Mouse (Mus musculus) adrenal gland, postnatal 10 days (tissue): ENCODE results near the gene Lingo1. TPM values are rescaled to one million over a fixed set of nuclear protein-coding genes. Genes with fewer than 3 reads are reported as not detected.

Experiments
- DNase-seq: peaks from one replicate; pipeline ENCODE4 v3.0.0; 2021; ENCODE audit warnings: mixed read lengths
- total RNA-seq, 2 experiments: library from RNA; stranded (reverse); gene quantifications; 2 replicates each; pipeline ENCODE4 v1.2.3; 2021

Gene Lingo1
- total RNA-seq, 2 experiments from 2014 or later, result 2.6 to 5.1 TPM

GRCm38 (mm10) chr9:56727703-56728684, 68.3 kb downstream of the Lingo1 start:
- DNase-seq, result peak; percentile 79

DNA sequence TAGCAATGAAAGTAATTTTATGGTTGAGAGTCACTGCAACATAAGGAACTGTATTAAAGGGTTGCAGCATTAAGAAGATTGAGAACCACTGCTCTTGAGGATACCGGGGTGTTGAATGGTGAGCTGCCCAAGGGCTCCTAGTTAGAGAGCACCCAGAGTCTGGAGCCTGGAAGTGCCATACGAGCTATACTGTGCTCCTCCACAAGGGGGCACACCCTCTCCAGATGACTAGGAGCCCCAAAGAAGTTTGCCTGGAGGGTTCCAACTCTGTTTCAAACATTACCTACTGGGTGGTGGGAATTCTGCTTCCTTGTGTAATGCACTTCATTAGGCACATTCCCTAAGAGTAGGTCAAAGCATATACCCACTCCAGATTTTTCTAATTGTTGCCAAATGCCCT, 70.5 kb downstream of the Lingo1 start:
- peak; percentile 82 for DNase-seq

- no peak for DNase-seq
Observed at GRCm38 (mm10) chr9:56722089-56722825, 74.0 kb downstream of the Lingo1 start.

- DNase-seq, result no peak
Observed at GRCm38 (mm10) chr9:56718984-56719383, 77.3 kb downstream of the Lingo1 start.

- DNase-seq, result no peak
Observed at GRCm38 (mm10) chr9:56716565-56716964, 79.7 kb downstream of the Lingo1 start.

DNA sequence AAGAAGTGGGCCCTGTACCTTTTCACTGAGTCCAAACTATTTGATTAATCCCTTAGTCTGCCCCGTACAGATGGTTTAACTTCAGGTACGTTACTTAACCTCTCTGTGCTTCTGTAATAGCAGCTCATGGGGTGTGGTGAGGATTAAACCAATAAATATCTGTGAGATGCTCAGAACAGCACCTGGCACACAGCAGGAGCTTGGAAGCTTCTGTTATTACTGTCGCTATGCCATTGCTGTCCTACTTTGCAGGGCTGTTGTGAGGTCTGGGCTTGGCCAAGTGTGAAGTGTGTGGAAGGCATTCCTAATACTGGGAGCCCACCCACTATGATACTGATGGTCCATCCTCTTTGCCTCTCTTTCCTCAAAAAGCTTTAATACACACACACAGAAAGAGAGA, 80.2 kb downstream of the Lingo1 start:
- DNase-seq, result no peak

- no peak for DNase-seq
Observed at GRCm38 (mm10) chr9:56714391-56714790, 81.9 kb downstream of the Lingo1 start.

DNA sequence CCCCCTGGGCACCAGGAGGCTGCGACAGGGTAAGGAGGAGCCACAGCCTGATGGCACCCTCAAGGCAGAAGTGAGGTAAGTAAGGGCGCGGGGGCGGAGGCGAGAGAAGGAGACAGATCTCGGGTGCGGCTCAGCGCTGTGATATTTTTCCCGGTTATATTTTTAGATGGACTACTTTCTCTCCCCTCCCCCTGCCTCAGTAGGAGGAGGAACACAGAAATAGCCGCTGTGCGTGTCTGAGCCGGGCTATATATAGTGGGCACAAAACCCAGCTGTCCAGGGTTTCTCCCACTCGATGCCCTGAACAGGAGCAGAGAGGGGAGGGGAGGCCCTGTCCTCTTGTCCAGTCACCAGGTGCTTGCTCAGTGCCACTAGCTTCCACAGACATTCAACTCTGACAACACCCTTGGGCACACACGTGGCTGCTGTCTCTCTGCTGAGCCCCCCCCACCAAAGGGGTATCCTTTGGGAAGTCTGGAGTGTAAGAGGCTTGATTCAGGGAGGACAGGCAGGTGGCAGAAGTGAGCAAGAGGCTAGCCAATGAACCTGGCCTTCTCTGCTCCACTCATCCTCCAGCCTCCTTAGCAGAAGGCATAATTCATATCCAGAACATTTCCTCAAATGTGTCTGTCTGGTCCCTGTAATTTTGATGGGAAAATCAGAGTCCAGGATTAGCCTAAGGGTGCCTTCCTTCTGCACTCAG, 83.5 kb downstream of the Lingo1 start:
- no peak for DNase-seq

DNA sequence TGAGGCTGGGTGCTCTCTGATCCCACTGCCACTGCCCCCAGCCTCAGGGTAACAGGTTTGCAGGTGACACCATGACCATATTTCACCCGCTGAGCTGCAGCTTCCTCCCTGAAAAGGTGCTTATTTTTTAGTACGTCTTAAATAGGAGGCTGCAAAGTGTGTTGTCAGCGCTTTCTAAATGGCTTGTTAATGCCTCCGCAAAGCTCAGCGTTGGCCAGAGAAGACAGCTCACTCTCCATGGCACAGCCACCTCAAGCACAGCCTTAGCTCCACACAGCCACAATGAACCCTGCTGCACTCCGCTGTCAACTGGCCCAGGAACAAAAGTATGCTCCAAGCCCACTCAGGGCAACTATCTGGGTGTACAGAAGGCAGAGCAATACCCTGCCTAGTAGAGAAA, 85.3 kb downstream of the Lingo1 start:
- no peak for DNase-seq

DNA sequence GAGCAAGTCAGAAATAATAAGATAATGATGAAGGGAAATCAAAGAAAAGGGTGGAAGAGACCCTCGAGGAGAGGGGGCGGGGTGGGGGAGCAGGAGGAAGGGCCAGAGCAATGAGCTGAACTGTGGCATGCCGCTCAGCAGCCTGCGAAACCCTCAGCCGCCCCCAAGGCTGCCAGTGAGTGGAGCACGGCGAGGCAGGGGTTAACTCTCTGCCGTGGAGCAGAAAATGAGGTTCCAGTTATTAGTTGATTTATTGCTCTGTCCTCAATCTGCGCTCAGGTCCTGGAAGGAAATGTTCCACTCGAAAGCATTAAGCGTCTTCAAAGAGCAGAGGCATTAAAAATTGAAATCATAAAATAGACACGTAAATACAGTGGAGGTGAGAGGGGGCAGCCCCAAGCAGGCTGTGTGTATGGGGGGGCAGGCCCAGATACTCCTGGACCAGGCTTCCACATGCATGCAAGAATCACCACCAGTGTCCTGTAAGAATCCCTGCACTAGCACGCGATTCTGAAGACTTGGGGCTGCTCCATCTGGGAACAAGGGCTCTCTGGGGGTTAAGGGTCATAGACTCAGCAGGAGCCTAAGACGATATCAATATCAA, 89.7 kb downstream of the Lingo1 start:
- no peak for DNase-seq

GRCm38 (mm10) chr9:56701394-56701793, 94.9 kb downstream of the Lingo1 start:
- peak; percentile 76 for DNase-seq

- DNase-seq, result no peak
Observed at GRCm38 (mm10) chr9:56700866-56701265, 95.4 kb downstream of the Lingo1 start.

DNA sequence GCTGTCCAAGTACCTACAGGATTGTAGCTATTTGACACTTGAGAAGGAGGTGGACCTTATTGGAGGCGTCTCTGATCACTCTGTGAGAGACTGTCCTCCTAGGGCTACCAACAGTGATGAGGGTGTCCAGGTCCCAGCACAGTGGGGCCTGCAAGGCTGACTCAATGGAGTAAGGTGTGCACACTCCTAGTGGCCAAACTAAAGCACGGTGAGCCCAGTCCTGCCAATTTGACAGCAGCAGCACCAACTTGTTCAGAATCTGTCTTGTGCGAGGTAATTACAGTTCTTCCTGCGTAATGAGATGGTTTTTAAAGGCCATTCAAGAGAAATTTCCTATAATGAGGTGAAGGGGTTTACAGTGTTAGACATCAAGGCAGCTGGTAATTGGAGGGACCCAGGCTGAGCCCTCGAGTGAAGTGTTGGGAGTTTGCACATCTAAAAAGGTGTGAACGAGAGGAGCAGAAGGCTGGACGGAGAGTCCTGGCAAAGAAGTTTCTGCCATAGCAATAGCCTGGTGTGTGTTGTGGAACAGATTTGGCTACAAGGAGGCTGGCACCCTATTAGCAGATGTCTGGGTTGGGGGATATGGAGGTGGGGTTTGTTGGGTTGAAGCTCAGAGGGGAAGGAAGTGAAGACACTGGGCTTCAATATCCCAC, 97.4 kb downstream of the Lingo1 start:
- no peak for DNase-seq

DNA sequence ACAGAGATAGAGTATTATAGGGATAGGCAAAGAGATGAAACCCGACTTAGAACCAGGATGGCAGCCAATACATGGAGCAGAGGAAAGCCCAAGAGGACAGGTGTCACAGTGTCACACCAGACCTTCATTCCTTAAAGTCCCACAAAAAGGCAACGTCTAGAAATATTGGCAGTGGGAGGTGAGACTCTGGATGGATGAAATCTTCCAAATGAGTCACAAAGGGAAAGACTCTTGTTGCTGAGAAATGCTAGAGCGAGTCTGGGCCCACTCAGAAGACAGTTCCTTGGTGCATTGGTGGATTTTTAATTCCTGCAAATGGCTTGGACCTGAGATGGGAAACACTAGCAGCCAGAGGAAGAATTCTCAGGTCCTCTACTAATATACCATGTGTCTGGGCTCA, 102.2 kb downstream of the Lingo1 start:
- no peak for DNase-seq

GRCm38 (mm10) chr9:56691226-56691625, 105.0 kb downstream of the Lingo1 start:
- no peak for DNase-seq

DNA sequence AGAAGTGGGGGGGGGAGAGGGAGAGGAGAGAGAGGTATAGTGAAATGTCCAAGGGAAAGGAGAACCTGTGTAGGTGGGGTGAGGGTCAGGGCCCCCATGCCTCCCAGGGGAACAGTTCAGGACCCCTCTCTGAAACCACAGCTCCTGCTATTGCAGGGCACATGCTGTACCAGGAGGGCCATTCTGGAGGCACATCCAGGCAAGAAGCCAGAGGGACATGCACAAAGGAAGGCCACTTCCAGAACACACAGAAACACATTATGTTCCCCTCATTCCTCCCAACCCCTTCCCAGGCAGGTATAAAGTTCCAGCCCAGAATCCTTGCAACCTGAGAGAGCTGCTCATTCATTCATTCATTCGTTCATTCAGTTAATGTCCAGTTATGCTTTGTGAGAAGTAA, 105.6 kb downstream of the Lingo1 start:
- DNase-seq, result no peak

DNA sequence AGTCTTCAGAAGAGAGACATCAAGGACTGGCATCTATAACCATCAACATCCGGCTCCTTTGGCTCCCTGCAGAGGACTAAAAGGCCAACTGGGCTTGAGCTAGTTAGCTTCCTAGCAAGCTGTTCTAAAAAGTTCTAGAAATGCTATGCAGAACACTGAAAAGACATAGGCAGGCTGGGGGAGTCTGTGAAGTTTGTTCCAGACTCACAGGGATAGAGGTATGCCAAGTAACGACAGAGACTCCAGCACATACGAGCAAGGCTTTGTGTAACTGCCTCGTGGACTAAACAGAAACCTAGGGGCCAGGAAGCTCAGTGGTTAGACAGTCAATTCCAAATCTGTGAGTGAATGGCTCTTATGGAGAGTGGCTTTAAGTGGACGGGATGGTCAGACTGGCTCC, 108.8 kb downstream of the Lingo1 start:
- DNase-seq, result no peak

DNA sequence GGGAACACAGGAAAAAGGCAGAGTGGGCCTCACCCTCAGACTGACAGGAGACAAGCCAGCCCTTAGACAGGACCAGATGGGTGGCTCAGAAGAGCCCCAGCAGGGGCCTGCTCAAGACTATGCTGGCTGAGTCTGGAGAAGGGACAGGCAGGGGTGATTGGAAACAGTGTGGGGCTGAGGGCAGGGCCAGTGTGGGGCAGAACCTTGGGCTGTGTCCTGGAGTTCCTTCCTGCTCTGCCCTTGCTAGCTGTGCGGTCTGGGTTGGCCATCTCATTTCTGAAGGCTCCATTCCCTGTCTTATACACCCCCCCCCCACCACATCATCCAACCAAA, 109.2 kb downstream of the Lingo1 start:
- DNase-seq, result no peak

DNA sequence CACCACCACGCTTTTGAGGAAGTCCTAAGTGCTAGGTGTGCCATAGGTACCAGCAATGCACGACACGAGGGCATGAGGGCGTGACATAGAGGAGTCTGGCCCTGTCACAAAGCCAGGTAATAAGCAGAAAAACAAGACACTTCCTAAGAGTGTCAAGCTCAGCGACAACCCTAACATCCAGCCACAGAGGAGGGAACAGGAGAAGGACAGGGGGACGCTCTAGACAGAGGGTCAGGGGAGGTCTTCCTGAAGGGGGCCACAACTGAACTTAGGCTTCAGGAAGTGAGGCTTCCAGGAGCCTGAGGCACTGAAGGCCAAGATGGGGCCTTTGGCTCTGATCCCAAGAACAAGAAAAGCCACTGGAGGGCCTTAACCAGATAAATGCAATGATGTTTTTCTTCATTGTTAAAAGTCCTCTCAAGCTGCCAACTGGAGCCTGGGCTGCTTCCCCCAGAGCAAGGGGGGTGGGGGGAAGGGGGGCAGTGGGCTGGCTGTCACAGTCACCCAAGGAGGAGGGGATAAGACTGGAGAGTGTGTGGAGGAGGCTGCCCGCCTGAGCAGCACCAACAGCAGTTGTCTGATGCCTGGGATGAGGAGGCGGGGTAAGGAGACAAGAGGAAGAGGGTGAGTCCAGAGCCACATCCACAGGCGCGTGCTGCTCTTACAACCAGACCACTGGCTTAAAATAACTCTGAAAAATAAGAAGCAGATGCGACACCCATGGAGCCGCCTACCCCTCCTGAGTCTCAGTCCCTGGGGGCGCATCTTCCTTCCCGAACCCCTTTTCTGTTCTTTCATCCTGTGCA, 109.7 kb downstream of the Lingo1 start:
- no peak for DNase-seq

DNA sequence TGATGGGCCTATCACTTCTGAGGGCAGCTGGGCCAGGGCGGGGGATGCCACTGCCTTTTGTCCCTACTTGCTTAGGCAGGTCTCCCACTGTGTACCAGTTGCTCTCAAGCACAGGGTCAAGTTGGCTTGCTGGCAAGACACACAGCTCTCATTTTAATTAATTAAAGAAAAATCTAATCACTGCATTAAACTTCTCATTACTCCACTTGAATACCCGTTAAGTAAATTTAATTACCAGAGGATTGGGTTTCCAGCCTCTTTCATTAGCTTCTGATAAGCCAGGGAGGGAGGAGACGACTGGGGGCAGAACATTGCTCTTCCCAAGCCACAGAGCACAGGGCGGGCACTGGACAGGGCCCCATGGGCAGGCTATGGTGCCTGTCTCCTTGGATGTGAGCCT, 113.4 kb downstream of the Lingo1 start:
- no peak for DNase-seq

DNA sequence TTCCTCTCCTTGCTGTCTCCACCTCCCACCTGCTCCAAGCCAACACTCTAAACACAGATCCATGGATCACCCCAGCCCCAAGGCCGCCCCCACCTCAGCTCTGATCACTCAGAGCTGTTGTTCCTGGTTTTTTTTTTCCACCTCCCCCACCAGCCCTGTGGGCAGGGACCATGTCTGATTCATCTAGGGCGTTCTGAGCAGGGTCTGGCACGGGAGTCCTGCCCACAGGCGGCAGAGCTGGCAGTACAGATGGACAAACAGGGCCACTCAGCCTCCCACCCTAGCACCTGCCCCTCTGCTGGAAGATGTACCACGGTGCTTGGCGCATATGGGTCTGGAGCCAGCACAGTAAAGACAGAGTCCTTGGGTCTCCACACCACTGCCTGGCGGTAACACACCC, 114.3 kb downstream of the Lingo1 start:
- DNase-seq, result no peak
